Mouse (Mus musculus) cerebellum, adult 2 months (tissue): ENCODE measurements at regions not wholly inside any gene's neighbourhood (a gene's known extent, or its start where the extent isn't known, plus 50 kb on each side); places are given as distances from the start of the nearest gene placed in this dataset.

ENCODE experiments used
- CTCF ChIP-seq: fragments of 200-500 bp; IDR thresholded peaks from 2 replicates; pipeline ENCODE4 v1.5.1; 2011; ENCODE audit warnings: low read depth, mild to moderate bottlenecking, control low read depth, low read length, moderate library complexity, borderline replicate concordance; ENCODE audit not compliant: insufficient read depth
- POLR2A ChIP-seq: fragments of 200-500 bp; IDR thresholded peaks from 2 replicates; pipeline ENCODE4 v1.6.1; 2011; ENCODE audit warnings: low read length, control low read depth, borderline replicate concordance; ENCODE audit not compliant: insufficient read depth

GRCm38 (mm10) chr2:108044885-108045284 is 754.4 kb downstream of the Kcna4 start:
- TF ChIP-seq CTCF (no peak), POLR2A (no peak)
